Mouse (Mus musculus) heart, embryonic 12.5 days (tissue): Measurements from ENCODE around the gene Kcnj14. TPM values are rescaled to one million over a fixed set of nuclear protein-coding genes. Genes with fewer than 3 reads are reported as not detected.
A peak's percentile ranks its signal among the peaks of the same experiment; 100 is the strongest.

ENCODE experiments used
- ATAC-seq: fragments of 200-750 bp; cut with Nextera tagmentation; 2 replicates; pipeline ENCODE4 v1.8.0; 2017; ENCODE audit warnings: moderate TSS enrichment, moderate library complexity; ENCODE audit not compliant: insufficient number of reproducible peaks, low FRiP score
- H3K27ac ChIP-seq: fragments of 300-500 bp; sonication (generic); 2 replicates; pipeline ENCODE4 v1.5.1; 2016; ENCODE audit warnings: mild to moderate bottlenecking, moderate library complexity; ENCODE audit not compliant: poor library complexity, severe bottlenecking
- H3K27me3 ChIP-seq: fragments of 300-500 bp; sonication (generic); replicated peaks from 2 replicates; pipeline ENCODE4 v1.6.1; 2016; ENCODE audit warnings: mild to moderate bottlenecking, moderate library complexity
- H3K36me3 ChIP-seq: fragments of 300-500 bp; sonication (generic); 2 replicates; pipeline ENCODE4 v1.6.1; 2016; ENCODE audit warnings: mild to moderate bottlenecking, moderate library complexity
- H3K4me1 ChIP-seq: fragments of 300-500 bp; sonication (generic); replicated peaks from 2 replicates; pipeline ENCODE4 v1.6.1; 2016; ENCODE audit warnings: mild to moderate bottlenecking
- H3K4me2 ChIP-seq: fragments of 300-500 bp; sonication (generic); 2 replicates; pipeline ENCODE4 v1.6.1; 2016; ENCODE audit warnings: mild to moderate bottlenecking, moderate library complexity
- H3K4me3 ChIP-seq: fragments of 300-500 bp; sonication (generic); 2 replicates; pipeline ENCODE4 v1.5.1; 2016; ENCODE audit warnings: mild to moderate bottlenecking
- H3K9ac ChIP-seq: fragments of 300-500 bp; sonication (generic); 2 replicates; pipeline ENCODE4 v1.6.1; 2016; ENCODE audit warnings: mild to moderate bottlenecking, moderate library complexity
- H3K9me3 ChIP-seq: fragments of 300-500 bp; sonication (generic); replicated peaks from 2 replicates; pipeline ENCODE4 v1.6.1; 2016; ENCODE audit warnings: mild to moderate bottlenecking, moderate library complexity
- WGBS: fragments of 180-500 bp; shearing (Covaris S2); methylation state at CpG from one replicate; pipeline ENCODE4 v1.1.7; 2016; 5-methylcytosine and 5-hydroxymethylcytosine counted together
- polyA plus RNA-seq: library from polyadenylated mRNA; unstranded; fragments of >200 nt; fragmentation: Nextera tagmentation; extraction: Ambion mirVana; gene quantifications from 2 replicates; pipeline ENCODE4 v1.2.1, GENCODE M21; 2016

The Kcnj14 gene
- polyA plus RNA-seq, 1 experiment from 2014 or later: 0.70 TPM

DNA sequence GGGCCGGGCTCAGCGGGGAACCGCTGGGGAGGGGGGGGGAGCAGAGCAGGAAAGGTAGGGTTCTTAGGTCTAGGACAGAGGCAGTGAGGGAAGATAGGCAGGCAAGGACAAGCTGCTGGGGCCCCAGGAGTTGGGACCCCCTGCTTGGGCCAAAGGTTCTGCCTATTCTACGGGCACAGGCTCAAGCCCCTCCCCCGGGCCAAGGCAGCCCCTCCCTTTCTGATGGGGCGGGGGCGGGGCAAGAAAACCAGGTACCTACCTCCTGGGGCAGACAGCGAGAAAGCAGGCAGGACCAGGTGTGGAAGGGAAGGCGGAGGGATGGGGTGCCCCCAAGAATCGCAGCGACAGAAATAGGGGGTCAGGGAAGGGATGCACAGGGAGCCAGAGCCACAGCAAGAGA, 16.1 kb downstream of the Kcnj14 start:
- WGBS: 64% methylated on average over 11 of the region's 11 CpGs
- Histone ChIP-seq H3K4me2 (no peak overlapping the region), H3K36me3 (peaks cover 72% of the 10 kb centered on the region), H3K9ac (no peak overlapping the region), H3K4me1 (peaks cover 19% of the 10 kb centered on the region), H3K27ac (no peak overlapping the region), H3K9me3 (no peaks in the 10 kb centered on the region), H3K27me3 (no peaks in the 10 kb centered on the region), H3K4me3 (no peak overlapping the region)
- ATAC-seq: peak; percentile 43; the same call in 1 of the 2 replicates

DNA sequence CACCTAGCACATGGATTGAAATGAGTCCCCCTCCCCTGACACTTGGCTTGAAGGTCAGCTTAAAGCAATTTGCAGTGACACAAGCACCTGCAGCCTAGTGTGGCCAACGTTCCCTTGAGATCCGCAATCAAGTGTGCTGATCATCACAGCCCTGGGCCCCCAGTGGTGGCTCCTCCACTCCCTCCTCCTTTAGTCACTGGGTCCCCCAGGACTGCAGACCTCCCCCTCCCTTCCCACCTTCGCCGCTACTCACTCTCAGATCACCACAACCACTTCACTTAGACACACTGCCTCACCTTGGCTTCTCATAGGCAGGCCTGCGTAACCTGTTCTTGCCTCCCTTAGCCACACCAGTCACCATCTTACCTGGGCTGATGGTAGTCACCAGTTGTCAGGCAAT, 18.6 kb downstream of the Kcnj14 start:
- no peak overlapping the region for H3K9ac ChIP-seq
- ATAC-seq: no peak
- H3K4me1 ChIP-seq: peaks cover 3% of the 10 kb centered on the region; the same call in 1 of the 2 replicates
- H3K27me3 ChIP-seq: 0 out of 2 replicates have a peak, but pooled peaks cover 2% of the 10 kb centered on the region
- 59% methylated on average over 5 of the region's 5 CpGs for WGBS
- peaks cover 51% of the 10 kb centered on the region for H3K36me3 ChIP-seq
- H3K27ac ChIP-seq: no peak overlapping the region
- no peak overlapping the region for H3K4me2 ChIP-seq
- H3K4me3 ChIP-seq: no peak overlapping the region
- no peaks in the 10 kb centered on the region for H3K9me3 ChIP-seq

DNA sequence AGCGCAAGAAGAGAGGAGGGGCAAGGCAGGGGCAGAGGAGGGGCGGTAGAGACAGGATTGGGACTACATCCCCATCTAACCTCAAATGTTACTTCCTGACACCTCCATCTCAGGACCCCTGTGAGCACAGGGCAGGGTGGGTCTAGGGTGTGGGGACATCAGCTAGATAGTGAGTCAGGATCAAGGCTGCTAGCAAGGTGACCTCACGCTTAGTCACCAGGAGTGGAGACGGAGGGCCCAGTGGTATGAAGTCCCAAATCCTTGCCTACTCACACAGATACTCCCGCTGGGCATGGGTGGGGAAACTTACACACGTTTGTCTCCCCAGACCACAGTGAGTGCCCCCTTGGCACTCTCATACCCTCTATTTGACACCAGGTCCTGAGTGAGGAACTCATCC, 22.0 kb downstream of the Kcnj14 start:
- no peak overlapping the region for H3K27ac ChIP-seq
- H3K4me1 ChIP-seq: peaks cover 22% of the 10 kb centered on the region
- no peak overlapping the region for H3K4me2 ChIP-seq
- H3K27me3 ChIP-seq: peaks cover 34% of the 10 kb centered on the region
- H3K36me3 ChIP-seq: peaks cover 18% of the 10 kb centered on the region
- no peak overlapping the region for H3K4me3 ChIP-seq
- H3K9ac ChIP-seq: no peak overlapping the region
- ATAC-seq: no peak
- WGBS: 86% methylated on average over 6 of the region's 6 CpGs
- H3K9me3 ChIP-seq: no peaks in the 10 kb centered on the region

DNA sequence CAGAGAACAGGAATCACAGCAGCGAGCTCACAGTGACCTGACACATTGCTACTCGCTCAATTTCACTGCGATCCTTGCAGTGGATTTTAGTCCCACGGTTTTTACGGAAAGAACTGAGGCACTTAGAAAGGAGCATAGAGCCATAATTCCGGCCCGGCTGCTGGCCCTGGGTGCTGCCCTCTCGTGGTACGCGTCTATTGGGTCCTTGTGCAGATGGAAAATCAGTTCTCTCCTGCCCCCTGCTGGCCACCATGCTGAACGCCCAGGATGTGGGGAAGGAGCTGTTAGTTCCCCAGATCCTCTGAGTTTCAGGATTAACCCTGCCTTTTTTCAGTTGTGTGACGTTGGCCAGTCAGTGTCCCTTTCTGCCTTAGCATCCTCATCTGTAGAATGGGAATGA, 23.2 kb downstream of the Kcnj14 start:
- no peak overlapping the region for H3K9ac ChIP-seq
- H3K27me3 ChIP-seq: peaks cover 46% of the 10 kb centered on the region
- H3K27ac ChIP-seq: no peak overlapping the region
- peak; percentile 48; the same call in 1 of the 2 replicates for ATAC-seq
- H3K36me3 ChIP-seq: peaks cover 5% of the 10 kb centered on the region; the same call in 1 of the 2 replicates
- peaks cover 26% of the 10 kb centered on the region for H3K4me1 ChIP-seq
- H3K4me2 ChIP-seq: peak overlapping the region; percentile 58
- whole genome bisulfite sequencing: 3% methylated on average over 12 of the region's 12 CpGs
- H3K9me3 ChIP-seq: no peaks in the 10 kb centered on the region
- H3K4me3 ChIP-seq: peak overlapping the region; percentile 18

DNA sequence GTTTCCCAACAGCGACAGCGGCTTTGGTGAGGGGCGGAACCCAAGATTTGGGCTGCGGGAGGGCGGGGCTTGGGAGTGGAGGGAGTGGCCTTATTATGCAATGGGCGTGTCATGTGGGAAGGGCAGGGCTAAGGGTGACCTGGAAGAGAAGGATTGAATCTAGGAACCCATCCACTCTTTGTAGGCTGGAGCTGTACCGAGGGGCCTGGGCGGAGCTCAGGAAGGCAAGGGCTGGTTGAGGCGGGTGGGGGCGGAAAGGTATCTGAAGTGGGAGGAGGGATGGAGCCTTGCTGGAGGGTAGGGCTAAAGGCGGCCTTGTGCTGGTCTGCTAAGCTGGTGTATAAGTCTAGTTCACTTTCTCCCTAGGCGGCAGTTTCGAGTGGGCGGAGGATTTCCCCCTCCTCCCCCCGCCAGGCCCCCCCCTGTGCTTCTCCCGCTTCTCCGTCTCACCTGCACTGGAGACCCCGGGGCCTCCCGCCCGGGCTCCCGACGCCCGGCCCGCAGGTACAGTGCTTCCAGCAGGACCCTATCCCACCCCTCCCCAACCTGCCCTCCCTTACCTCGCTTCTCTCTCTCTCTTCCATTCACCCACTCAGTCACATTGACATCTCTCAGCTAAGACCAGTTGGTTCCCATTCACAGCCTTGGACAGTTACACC, 23.9 kb downstream of the Kcnj14 start:
- no peak overlapping the region for H3K27ac ChIP-seq
- H3K27me3 ChIP-seq: peaks cover 52% of the 10 kb centered on the region
- no peaks in the 10 kb centered on the region for H3K36me3 ChIP-seq
- peak overlapping the region; percentile 18 for H3K4me3 ChIP-seq
- WGBS: 7% methylated on average over 24 of the region's 25 CpGs
- peak overlapping the region; percentile 58 for H3K4me2 ChIP-seq
- no peak overlapping the region for H3K9ac ChIP-seq
- H3K9me3 ChIP-seq: no peaks in the 10 kb centered on the region
- peaks cover 26% of the 10 kb centered on the region for H3K4me1 ChIP-seq
- peak; percentile 58 for ATAC-seq

DNA sequence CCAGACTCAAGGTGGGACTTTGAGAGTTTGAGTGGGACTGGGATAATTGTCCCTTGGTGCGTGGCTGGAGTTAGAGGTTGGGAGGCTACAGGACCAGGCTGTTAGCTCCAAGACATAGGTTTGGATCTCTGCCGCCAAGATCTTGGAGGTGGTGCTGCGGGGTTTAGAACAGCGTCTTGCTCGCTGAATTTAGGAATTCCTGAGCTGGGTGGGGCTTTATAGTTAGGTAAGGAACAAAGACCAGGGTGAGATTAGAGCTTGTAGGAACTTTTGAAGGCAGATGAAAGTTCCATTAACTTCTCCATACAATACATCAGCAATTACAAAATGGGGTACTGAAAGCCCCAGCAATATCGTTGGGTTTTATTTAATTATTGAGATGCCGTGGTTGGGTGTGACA, 24.6 kb downstream of the Kcnj14 start:
- ATAC-seq: no peak
- peak overlapping the region; percentile 58 for H3K4me2 ChIP-seq
- 32% methylated on average over 7 of the region's 7 CpGs for WGBS
- H3K4me3 ChIP-seq: peak overlapping the region; percentile 18; the same call in 1 of the 2 replicates
- H3K27me3 ChIP-seq: peaks cover 59% of the 10 kb centered on the region
- H3K9me3 ChIP-seq: no peaks in the 10 kb centered on the region
- peaks cover 26% of the 10 kb centered on the region for H3K4me1 ChIP-seq
- H3K9ac ChIP-seq: no peak overlapping the region
- no peaks in the 10 kb centered on the region for H3K36me3 ChIP-seq
- no peak overlapping the region for H3K27ac ChIP-seq

DNA sequence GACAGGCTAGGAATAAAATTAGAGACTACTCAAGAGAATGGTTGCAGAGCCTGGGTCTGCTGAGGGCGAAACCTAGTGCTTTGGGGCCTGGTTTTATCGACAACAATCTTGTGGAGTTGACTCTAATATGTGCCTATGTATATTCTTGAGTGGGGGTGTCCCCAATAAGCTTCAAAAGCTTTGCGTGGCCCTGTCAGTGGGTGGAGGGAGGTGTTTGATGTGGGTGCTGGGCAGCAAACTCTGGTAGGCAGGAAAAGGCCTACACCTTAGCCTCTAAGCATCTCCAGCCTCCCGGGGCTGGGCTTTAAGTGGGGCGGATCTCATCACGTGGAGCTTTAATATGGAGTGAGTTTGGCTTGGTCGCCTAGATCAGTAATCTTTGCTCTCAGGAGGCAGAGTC, 25.7 kb downstream of the Kcnj14 start:
- peak overlapping the region; percentile 53 for H3K4me3 ChIP-seq
- ATAC-seq: no peak
- no peak overlapping the region for H3K27ac ChIP-seq
- H3K4me2 ChIP-seq: peak overlapping the region; percentile 84
- no peak overlapping the region for H3K9ac ChIP-seq
- H3K9me3 ChIP-seq: no peaks in the 10 kb centered on the region
- H3K36me3 ChIP-seq: no peaks in the 10 kb centered on the region
- peaks cover 70% of the 10 kb centered on the region for H3K27me3 ChIP-seq
- 45% methylated on average over 7 of the region's 7 CpGs for WGBS
- peaks cover 26% of the 10 kb centered on the region for H3K4me1 ChIP-seq

DNA sequence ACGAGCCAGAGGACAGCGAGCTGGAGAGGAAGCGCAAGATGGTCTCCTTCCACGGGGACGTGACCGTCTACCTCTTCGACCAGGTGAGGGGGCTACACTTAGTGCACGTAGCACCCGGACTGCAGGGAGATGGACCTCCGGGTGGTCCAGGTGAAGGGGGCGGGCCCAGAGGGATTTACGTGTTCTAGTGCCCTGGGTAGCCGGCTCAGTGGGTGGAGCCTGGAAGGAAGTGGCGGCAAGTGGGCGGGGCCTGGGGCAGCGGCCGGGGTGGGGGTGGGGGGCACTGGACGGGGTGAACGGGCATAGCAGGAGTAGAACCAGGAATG, 26.1 kb downstream of the Kcnj14 start:
- no peak overlapping the region for H3K27ac ChIP-seq
- WGBS: 1% methylated on average over 19 of the region's 19 CpGs
- ATAC-seq: no peak
- peak overlapping the region; percentile 67 for H3K9ac ChIP-seq
- H3K9me3 ChIP-seq: no peaks in the 10 kb centered on the region
- H3K36me3 ChIP-seq: no peaks in the 10 kb centered on the region
- H3K4me1 ChIP-seq: peaks cover 26% of the 10 kb centered on the region
- peak overlapping the region; percentile 84 for H3K4me2 ChIP-seq
- peaks cover 74% of the 10 kb centered on the region for H3K27me3 ChIP-seq
- H3K4me3 ChIP-seq: peak overlapping the region; percentile 53

DNA sequence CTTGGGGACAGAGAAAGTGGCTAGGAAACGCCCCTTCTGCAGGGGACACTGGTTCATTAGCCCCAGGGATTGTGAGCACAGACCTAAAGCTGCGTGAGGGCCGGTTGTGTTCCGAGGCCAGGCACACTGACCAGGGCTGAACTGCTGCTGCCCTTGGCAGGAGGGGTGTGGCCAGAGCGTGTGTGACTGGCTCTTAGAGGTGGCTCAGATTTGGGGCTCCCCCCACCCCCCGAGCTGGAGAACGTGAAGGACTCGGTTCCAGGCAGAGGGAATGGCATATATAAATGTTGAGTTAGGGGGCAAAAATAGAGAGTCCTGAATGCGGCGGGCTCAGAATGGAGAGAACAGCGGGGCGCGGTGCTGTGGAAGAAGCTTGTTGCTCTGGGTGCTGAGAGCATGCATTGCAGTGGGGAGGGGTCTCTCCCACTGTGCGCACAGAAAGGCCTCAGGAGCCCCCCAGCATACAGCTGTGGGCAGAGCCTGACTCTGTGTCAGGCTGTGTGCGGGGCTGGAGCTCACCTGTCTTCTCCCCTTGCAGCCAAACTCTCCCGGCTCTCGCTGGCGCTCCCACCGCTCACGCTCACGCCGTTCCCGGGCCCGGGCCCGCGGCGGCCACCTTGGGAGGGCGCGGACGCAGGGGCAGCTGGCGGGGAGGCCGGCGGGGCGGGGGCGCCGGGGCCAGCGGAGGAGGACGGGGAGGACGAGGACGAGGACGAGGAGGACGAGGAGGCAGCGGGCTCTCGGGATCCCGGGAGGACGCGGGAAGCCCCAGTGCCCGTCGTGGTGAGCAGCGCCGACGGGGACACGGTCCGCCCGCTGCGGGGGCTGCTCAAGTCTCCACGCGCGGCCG, 26.7 kb downstream of the Kcnj14 start:
- Histone ChIP-seq H3K4me3 (peak overlapping the region; percentile 53), H3K4me2 (peak overlapping the region; percentile 84), H3K4me1 (peaks cover 26% of the 10 kb centered on the region), H3K9me3 (no peaks in the 10 kb centered on the region), H3K9ac (peak overlapping the region; percentile 67), H3K27ac (no peak overlapping the region), H3K27me3 (peaks cover 80% of the 10 kb centered on the region), H3K36me3 (no peaks in the 10 kb centered on the region)
- WGBS: 1% methylated on average over 57 of the region's 60 CpGs
- ATAC-seq: no peak

DNA sequence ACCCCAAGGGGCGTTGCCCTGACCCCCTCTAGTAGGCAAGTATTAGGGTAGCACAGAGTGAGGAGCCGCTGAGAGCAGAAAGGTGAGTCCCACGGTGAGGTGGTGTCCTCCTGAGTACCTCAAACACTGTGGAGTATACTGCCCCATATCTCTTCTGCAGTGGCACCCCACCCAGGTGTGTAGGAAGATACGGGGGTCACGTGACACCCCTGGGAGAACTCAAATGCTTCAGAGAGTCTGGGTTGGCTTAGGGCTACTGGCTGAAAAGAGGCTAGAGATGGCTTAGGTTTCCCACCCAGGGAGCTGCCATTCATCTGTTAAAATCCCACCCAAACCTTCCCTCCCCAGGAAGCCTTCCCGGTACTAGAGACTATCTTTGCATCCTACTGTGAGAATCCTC, 27.6 kb downstream of the Kcnj14 start:
- no peak overlapping the region for H3K4me2 ChIP-seq
- no peak for ATAC-seq
- no peaks in the 10 kb centered on the region for H3K36me3 ChIP-seq

DNA sequence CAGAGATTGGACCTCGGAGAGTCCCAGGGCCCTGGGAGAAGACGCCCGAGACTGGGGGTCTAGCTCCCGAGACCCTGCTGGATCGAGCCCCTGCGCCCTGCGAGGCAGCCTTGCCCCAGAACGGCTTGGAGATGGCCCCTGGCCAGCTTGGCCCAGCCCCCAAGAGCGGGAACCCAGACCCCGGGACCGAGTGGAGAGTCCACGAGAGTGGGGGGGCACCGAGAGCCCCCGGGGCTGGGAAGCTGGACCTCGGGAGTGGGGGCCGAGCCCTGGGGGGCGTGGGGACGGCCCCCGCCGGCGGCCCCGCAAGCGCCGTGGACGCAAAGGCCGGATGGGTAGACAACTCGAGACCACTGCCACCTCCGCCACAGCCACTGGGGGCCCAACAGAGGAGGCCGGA, 29.6 kb downstream of the Kcnj14 start:
- Histone ChIP-seq H3K9me3 (no peaks in the 10 kb centered on the region), H3K27ac (no peak overlapping the region), H3K27me3 (peaks cover 82% of the 10 kb centered on the region), H3K36me3 (0 out of 2 replicates have a peak, but pooled peaks cover 2% of the 10 kb centered on the region), H3K9ac (no peak overlapping the region), H3K4me1 (peaks cover 25% of the 10 kb centered on the region), H3K4me3 (no peak overlapping the region), H3K4me2 (no peak overlapping the region)
- no peak for ATAC-seq
- 90% methylated on average over 29 of the region's 29 CpGs for WGBS

More for the DNA sequence above, 27.6 kb downstream of the Kcnj14 start:
- H3K9ac ChIP-seq: no peak overlapping the region
- H3K27ac ChIP-seq: no peak overlapping the region
- WGBS: 34% methylated on average over 6 of the region's 6 CpGs
- H3K4me3 ChIP-seq: no peak overlapping the region
- H3K4me1 ChIP-seq: peaks cover 26% of the 10 kb centered on the region
- peaks cover 89% of the 10 kb centered on the region for H3K27me3 ChIP-seq
- H3K9me3 ChIP-seq: no peaks in the 10 kb centered on the region
